Mouse (Mus musculus): ENCODE results near the gene Ptpn6. TPM values are rescaled to one million over a fixed set of nuclear protein-coding genes. Genes with fewer than 3 reads are reported as not detected.
A peak's percentile ranks its signal among the peaks of the same experiment; 100 is the strongest.

Ptpn6 gene
- polyA plus RNA-seq, 1 experiment from 2014 or later, result 24.0 TPM

DNA sequence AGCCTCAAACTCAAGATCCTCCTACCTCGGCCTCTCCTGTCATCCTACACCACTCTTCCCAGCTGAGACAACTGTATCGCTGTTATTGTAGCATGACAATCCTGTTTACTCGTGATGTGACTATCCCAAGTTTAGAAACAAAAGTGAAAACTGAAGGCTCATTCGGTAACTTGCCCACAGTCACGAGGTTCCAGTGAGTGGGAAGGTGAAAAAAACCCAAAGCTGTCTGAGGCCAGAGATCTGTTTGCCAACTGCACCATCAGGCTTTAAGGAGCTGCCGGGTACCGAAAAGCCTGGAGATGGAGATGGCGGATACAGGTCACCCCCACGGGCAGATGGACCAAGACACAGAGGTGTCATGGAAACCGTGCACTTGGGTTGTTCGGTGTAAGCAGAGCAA is 1.5 kb downstream of the Ptpn6 start:
- 87% methylated on average over 11 of the region's 11 CpGs for WGBS
- Histone ChIP-seq H3K36me3 (ENCODE audit: insufficient read depth, low read length) (no peaks in the 10 kb centered on the region), H3K9ac (replicated peaks; ENCODE audit: low read depth) (no peak overlapping the region), H3K4me3 (ENCODE audit: low read depth, low read length) (no peak overlapping the region), H3K4me2 (replicated peaks; ENCODE audit: low read depth, low read length) (no peak overlapping the region), H3K27me3 (replicated peaks; ENCODE audit: insufficient read depth, low read length) (no peaks in the 10 kb centered on the region), H3K9me3 (ENCODE audit: low read length) (no peaks in the 10 kb centered on the region), H3K27ac (ENCODE audit: low read length) (no peak overlapping the region), H3K4me1 (ENCODE audit: insufficient read depth, low read depth, low read length) (peaks cover 4% of the 10 kb centered on the region)
- no peak for DNase-seq (ENCODE audit: low spot score)
- TF ChIP-seq CTCF (IDR thresholded peaks at IDR 0.05), result no peak
- no peak for TF ChIP-seq EP300 (IDR thresholded peaks at IDR 0.05)
- ATAC-seq, result no peak

DNA sequence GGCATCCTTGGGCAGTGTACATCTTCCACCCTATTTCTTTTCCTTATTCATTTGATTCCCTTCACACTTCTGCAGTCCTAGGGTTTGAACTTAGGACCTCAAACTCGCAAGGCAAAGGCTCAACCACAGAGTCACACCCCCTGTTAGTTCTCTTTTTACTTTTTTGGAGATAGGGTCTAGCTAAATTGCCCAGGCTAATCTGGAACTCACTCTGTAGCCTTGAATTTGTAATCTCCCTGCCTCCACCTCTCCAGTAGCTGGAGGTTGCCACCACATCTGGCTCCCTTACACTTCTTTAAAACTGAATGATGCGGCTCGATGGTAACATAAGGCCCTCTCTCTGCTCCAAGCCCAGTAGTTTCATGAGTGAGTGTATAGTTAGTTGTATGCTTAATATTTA is 4.1 kb downstream of the Ptpn6 start:
- TF ChIP-seq EP300 (IDR thresholded peaks at IDR 0.05) (no peak), CTCF (IDR thresholded peaks at IDR 0.05) (no peak)
- Histone ChIP-seq H3K36me3 (ENCODE audit: insufficient read depth, low read length) (no peaks in the 10 kb centered on the region), H3K4me2 (replicated peaks; ENCODE audit: low read depth, low read length) (no peak overlapping the region), H3K4me3 (ENCODE audit: low read depth, low read length) (no peak overlapping the region), H3K27ac (ENCODE audit: low read length) (no peak overlapping the region), H3K4me1 (ENCODE audit: insufficient read depth, low read depth, low read length) (peaks cover 4% of the 10 kb centered on the region), H3K27me3 (replicated peaks; ENCODE audit: insufficient read depth, low read length) (no peaks in the 10 kb centered on the region), H3K9me3 (ENCODE audit: low read length) (no peaks in the 10 kb centered on the region), H3K9ac (replicated peaks; ENCODE audit: low read depth) (no peak overlapping the region)
- ATAC-seq (no peak), DNase-seq (ENCODE audit: low spot score) (no peak)
- 78% methylated on average over 3 of the region's 3 CpGs for WGBS

DNA sequence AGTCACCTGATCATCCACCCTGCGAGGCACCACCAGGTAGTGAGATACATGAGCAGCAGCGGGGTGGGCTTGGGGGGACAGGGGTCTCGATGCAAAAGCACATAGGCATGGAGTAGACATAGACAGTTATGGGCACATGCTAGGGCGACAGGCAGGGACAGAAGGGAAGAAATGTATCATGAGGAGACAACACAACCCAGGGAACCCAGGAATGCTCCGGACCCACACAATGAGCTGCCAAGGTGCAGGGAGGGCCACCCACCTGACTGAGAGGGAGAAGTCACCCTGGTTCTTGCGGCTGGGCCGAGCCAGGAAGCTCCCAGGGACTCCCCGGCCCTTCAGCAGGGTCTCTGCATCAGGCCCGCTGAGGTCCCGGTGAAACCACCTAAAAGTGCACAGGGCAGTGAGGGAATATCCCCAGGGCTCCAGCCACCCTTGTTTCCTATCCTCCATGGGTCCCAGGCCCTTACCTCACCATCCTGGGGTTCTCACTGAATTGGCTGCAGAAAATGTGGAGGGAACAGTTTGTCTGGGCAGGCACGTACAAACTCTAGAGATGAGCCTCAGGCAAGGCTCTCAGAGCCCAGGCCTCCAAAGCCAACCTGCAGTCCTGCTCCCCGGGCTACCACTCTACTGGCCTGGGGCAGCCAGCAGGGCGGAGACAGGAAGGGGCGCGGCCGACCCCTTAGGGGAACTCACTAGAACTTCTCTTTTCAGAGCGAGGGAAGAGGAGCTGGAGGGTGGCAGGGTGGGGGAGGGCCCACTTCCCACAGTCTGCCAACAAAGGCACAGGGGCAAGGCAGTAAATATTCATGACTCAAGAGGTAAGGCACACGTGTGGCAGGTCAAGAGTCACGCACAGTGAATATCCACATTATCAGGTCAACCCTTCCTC is 5.8 kb downstream of the Ptpn6 start:
- peak overlapping the region; percentile 24 for H3K4me3 ChIP-seq (ENCODE audit: low read depth, low read length)
- no peak overlapping the region for H3K4me2 ChIP-seq (replicated peaks; ENCODE audit: low read depth, low read length)

DNA sequence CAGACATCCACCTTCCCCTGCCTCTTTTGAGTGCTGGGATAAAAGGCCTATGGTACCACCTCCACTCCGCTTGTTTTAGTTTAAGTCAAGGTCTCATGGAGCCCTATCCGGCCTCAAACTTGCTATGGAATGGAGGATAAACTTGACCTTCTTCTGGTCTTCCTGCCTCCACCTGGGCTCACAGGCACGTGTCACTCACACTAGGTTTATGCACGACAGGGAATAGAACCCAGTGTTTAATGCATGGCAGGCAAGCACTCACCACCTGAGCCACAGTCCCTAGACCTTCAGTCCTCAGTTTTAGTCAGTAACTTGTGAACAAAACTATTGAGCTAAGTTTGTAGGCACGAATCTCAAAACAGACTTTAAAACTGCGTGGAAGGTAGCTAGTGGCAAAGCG is 7.5 kb downstream of the Ptpn6 start:
- no peak for DNase-seq (ENCODE audit: low spot score)
- Histone ChIP-seq H3K9me3 (ENCODE audit: low read length) (no peaks in the 10 kb centered on the region), H3K4me1 (ENCODE audit: insufficient read depth, low read depth, low read length) (peaks cover 4% of the 10 kb centered on the region; the same call in 1 of the 2 replicates), H3K4me2 (replicated peaks; ENCODE audit: low read depth, low read length) (no peak overlapping the region), H3K9ac (replicated peaks; ENCODE audit: low read depth) (no peak overlapping the region), H3K27me3 (replicated peaks; ENCODE audit: insufficient read depth, low read length) (no peaks in the 10 kb centered on the region), H3K27ac (ENCODE audit: low read length) (no peak overlapping the region), H3K36me3 (ENCODE audit: insufficient read depth, low read length) (no peaks in the 10 kb centered on the region), H3K4me3 (ENCODE audit: low read depth, low read length) (no peak overlapping the region)
- 79% methylated on average over 7 of the region's 7 CpGs for WGBS
- no peak for ATAC-seq
- TF ChIP-seq CTCF (IDR thresholded peaks at IDR 0.05) (no peak), EP300 (IDR thresholded peaks at IDR 0.05) (no peak)

More for the DNA sequence above, 5.8 kb downstream of the Ptpn6 start:
- H3K4me1 ChIP-seq (ENCODE audit: insufficient read depth, low read depth, low read length), result peaks cover 4% of the 10 kb centered on the region; the same call in 1 of the 2 replicates
- H3K27ac ChIP-seq (ENCODE audit: low read length), result peak overlapping the region; percentile 38; the same call in 1 of the 2 replicates
- 0 out of 2 replicates have a peak overlapping the region, but pooled peaks have one; percentile 19 for H3K9ac ChIP-seq (replicated peaks; ENCODE audit: low read depth)
- TF ChIP-seq EP300 (IDR thresholded peaks at IDR 0.05) (no peak), CTCF (IDR thresholded peaks at IDR 0.05) (no peak)
- no peaks in the 10 kb centered on the region for H3K27me3 ChIP-seq (replicated peaks; ENCODE audit: insufficient read depth, low read length)
- H3K36me3 ChIP-seq (ENCODE audit: insufficient read depth, low read length), result no peaks in the 10 kb centered on the region
- DNase-seq (ENCODE audit: low spot score), result peak; percentile 47
- 48% methylated on average over 19 of the region's 19 CpGs for WGBS
- peak; percentile 73 for ATAC-seq
- H3K9me3 ChIP-seq (ENCODE audit: low read length), result no peaks in the 10 kb centered on the region

DNA sequence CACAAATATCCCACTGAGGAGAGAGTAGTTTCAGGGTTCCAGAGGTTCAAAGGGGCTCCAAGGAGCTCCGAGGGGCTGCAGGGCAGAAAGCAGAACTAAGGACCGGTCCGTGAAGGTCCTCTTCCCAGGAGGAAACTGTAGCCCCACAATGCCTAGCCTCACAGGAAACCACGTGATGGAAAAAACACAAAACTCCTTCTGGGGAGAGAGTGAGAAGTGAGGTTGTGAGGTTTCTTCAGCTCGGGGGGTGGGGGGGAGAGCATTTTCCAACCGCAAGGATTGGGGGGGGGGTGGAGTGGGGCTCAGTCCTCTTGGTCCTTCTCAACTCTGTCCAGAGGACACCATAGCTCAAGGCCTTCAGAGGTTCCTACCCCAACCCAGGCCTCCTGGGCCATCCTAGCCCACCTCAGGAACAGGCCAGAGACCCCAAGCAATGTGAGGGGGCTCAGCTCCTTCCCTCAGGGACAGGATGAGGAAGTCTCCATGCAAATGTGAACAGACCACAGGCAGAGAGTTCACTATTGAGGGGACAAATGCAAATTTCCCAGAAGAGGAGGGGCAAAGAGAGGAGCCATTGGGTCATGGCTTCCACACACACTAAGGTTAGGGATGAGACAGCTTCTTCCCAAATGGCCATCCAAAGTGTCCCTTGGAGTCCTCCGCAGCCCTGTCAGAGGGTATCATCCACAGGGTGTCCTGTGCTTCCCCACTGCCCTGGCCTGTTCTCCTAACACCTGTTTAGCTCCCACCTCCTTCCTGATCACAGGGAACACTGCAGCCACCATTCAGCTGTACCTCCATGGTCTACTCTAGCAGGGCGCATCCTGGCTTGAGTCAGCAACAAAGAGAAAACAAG is 8.4 kb downstream of the Ptpn6 start:
- H3K36me3 ChIP-seq (ENCODE audit: insufficient read depth, low read length), result no peaks in the 10 kb centered on the region
- no peak overlapping the region for H3K27ac ChIP-seq (ENCODE audit: low read length)
- DNase-seq (ENCODE audit: low spot score), result peak; percentile 48
- H3K27me3 ChIP-seq (replicated peaks; ENCODE audit: insufficient read depth, low read length), result no peaks in the 10 kb centered on the region
- H3K9ac ChIP-seq (replicated peaks; ENCODE audit: low read depth), result 0 out of 2 replicates have a peak overlapping the region, but pooled peaks have one; percentile 5
- peak; percentile 21; the same call in 1 of the 2 replicates for ATAC-seq
- WGBS, result 71% methylated on average over 8 of the region's 8 CpGs
- peaks cover 4% of the 10 kb centered on the region; the same call in 1 of the 2 replicates for H3K4me1 ChIP-seq (ENCODE audit: insufficient read depth, low read depth, low read length)
- TF ChIP-seq CTCF (IDR thresholded peaks at IDR 0.05) (no peak), EP300 (IDR thresholded peaks at IDR 0.05) (no peak)
- no peak overlapping the region for H3K4me3 ChIP-seq (ENCODE audit: low read depth, low read length)
- H3K4me2 ChIP-seq (replicated peaks; ENCODE audit: low read depth, low read length), result no peak overlapping the region
- no peaks in the 10 kb centered on the region for H3K9me3 ChIP-seq (ENCODE audit: low read length)

DNA sequence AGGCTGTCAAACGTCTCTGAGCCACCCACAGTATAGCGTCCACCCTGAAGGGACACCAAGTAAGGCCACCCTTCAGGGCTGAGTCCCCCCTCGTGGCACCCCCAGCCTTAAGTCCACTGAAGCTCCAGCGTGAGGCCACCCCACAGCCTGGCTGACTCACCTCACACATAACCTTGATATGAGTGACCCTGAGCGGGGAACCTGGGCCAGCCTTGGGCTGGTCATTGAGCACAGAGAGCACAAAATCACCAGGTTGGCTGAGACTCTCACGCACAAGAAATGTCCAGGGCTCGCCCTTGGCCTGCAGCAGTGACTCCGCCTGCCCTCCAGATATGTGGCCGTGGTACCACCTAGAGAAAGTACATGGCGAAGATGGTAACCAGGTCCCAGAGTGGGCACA is 9.9 kb downstream of the Ptpn6 start:
- H3K4me3 ChIP-seq (ENCODE audit: low read depth, low read length), result no peak overlapping the region
- no peak for TF ChIP-seq CTCF (IDR thresholded peaks at IDR 0.05)
- TF ChIP-seq EP300 (IDR thresholded peaks at IDR 0.05), result no peak
- H3K4me2 ChIP-seq (replicated peaks; ENCODE audit: low read depth, low read length), result no peak overlapping the region
- no peaks in the 10 kb centered on the region for H3K36me3 ChIP-seq (ENCODE audit: insufficient read depth, low read length)
- no peak overlapping the region for H3K27ac ChIP-seq (ENCODE audit: low read length)
- H3K27me3 ChIP-seq (replicated peaks; ENCODE audit: insufficient read depth, low read length), result no peaks in the 10 kb centered on the region
- no peak overlapping the region for H3K9ac ChIP-seq (replicated peaks; ENCODE audit: low read depth)
- peaks cover 4% of the 10 kb centered on the region; the same call in 1 of the 2 replicates for H3K4me1 ChIP-seq (ENCODE audit: insufficient read depth, low read depth, low read length)
- DNase-seq (ENCODE audit: low spot score) (no peak), ATAC-seq (no peak)
- WGBS, result 85% methylated on average over 10 of the region's 10 CpGs
- no peaks in the 10 kb centered on the region for H3K9me3 ChIP-seq (ENCODE audit: low read length)

Measured in lung, postnatal 0 days (tissue).